Mouse (Mus musculus) hindbrain, embryonic 16.5 days (tissue): Measurements from ENCODE around the gene Dip2a. TPM values are rescaled to one million over a fixed set of nuclear protein-coding genes. Genes with fewer than 3 reads are reported as not detected.
A peak's percentile ranks its signal among the peaks of the same experiment; 100 is the strongest.

ENCODE experiments used
- ATAC-seq: fragments of 200-750 bp; cut with Nextera tagmentation; 2 replicates; pipeline ENCODE4 v1.8.0; 2017; ENCODE audit warnings: moderate TSS enrichment, moderate library complexity
- H3K27ac ChIP-seq: fragments of 300-500 bp; sonication (generic); 2 replicates; pipeline ENCODE4 v1.5.1; 2014; ENCODE audit warnings: low read depth, mild to moderate bottlenecking, control low read depth, low read length, moderate library complexity
- H3K27me3 ChIP-seq: fragments of 300-500 bp; sonication (generic); replicated peaks from 2 replicates; pipeline ENCODE4 v1.6.1; 2014; ENCODE audit warnings: low read length; ENCODE audit not compliant: control insufficient read depth, insufficient read depth
- H3K36me3 ChIP-seq: fragments of 300-500 bp; sonication (generic); 2 replicates; pipeline ENCODE4 v1.6.1; 2014; ENCODE audit warnings: mild to moderate bottlenecking, low read length, moderate library complexity, mixed read lengths; ENCODE audit not compliant: control insufficient read depth, insufficient read depth
- H3K4me1 ChIP-seq: fragments of 300-500 bp; sonication (generic); 2 replicates; pipeline ENCODE4 v1.6.1; 2014; ENCODE audit warnings: low read depth, low read length; ENCODE audit not compliant: control insufficient read depth, insufficient read depth
- H3K4me2 ChIP-seq: fragments of 300-500 bp; sonication (generic); 2 replicates; pipeline ENCODE4 v1.6.1; 2014; ENCODE audit warnings: mild to moderate bottlenecking, low read length, control low read depth, moderate library complexity
- H3K4me3 ChIP-seq: fragments of 300-500 bp; sonication (generic); 2 replicates; pipeline ENCODE4 v1.5.1; 2014; ENCODE audit warnings: mild to moderate bottlenecking, low read length, control low read depth, moderate library complexity
- H3K9ac ChIP-seq: fragments of 300-500 bp; sonication (generic); 2 replicates; pipeline ENCODE4 v1.6.1; 2014; ENCODE audit warnings: low read depth, mild to moderate bottlenecking, control low read depth, low read length, moderate library complexity
- H3K9me3 ChIP-seq: fragments of 300-500 bp; sonication (generic); 2 replicates; pipeline ENCODE4 v1.6.1; 2014; ENCODE audit warnings: mild to moderate bottlenecking, low read length, moderate library complexity; ENCODE audit not compliant: control insufficient read depth
- WGBS: fragments of 180-500 bp; shearing (Covaris S2); extraction: QIAGEN DNeasy Blood & Tissue Kit; methylation state at CpG from one replicate; pipeline ENCODE4 v1.1.7; 2014; 5-methylcytosine and 5-hydroxymethylcytosine counted together
- polyA plus RNA-seq: library from polyadenylated mRNA; unstranded; fragments of >200 nt; fragmentation: Nextera tagmentation; extraction: Ambion mirVana; gene quantifications from 2 replicates; pipeline ENCODE4 v1.2.1, GENCODE M21; 2015

Dip2a gene
- polyA plus RNA-seq, 1 experiment from 2014 or later = 18.0 TPM

- 90% methylated on average over 5 of the region's 5 CpGs for WGBS
- ATAC-seq = no peak
- Histone ChIP-seq H3K4me3 (no peak overlapping the region), H3K9ac (no peak overlapping the region), H3K36me3 (peaks cover 47% of the 10 kb centered on the region), H3K27me3 (no peaks in the 10 kb centered on the region), H3K9me3 (no peaks in the 10 kb centered on the region), H3K27ac (no peak overlapping the region), H3K4me1 (no peaks in the 10 kb centered on the region), H3K4me2 (no peak overlapping the region)
Measured at GRCm38 (mm10) chr10:76289052-76289451, 56.0 kb downstream of the Dip2a start.

- 79% methylated on average over 11 of the region's 11 CpGs for WGBS
- H3K4me3 ChIP-seq = no peak overlapping the region
- H3K27ac ChIP-seq = no peak overlapping the region
- no peak for ATAC-seq
- H3K27me3 ChIP-seq = no peaks in the 10 kb centered on the region
- no peaks in the 10 kb centered on the region for H3K4me1 ChIP-seq
- H3K4me2 ChIP-seq = no peak overlapping the region
- H3K9me3 ChIP-seq = no peaks in the 10 kb centered on the region
- H3K36me3 ChIP-seq = peaks cover 47% of the 10 kb centered on the region
- H3K9ac ChIP-seq = no peak overlapping the region
Measured at GRCm38 (mm10) chr10:76288268-76288993, 56.7 kb downstream of the Dip2a start.

GRCm38 (mm10) chr10:76278541-76279097, 66.5 kb downstream of the Dip2a start:
- no peak overlapping the region for H3K27ac ChIP-seq
- H3K36me3 ChIP-seq = peaks cover 52% of the 10 kb centered on the region
- H3K4me1 ChIP-seq = no peaks in the 10 kb centered on the region
- 76% methylated on average over 5 of the region's 5 CpGs for WGBS
- ATAC-seq = no peak
- H3K9me3 ChIP-seq = no peaks in the 10 kb centered on the region
- no peak overlapping the region for H3K4me2 ChIP-seq
- H3K9ac ChIP-seq = no peak overlapping the region
- no peak overlapping the region for H3K4me3 ChIP-seq
- no peaks in the 10 kb centered on the region for H3K27me3 ChIP-seq

- Histone ChIP-seq H3K4me3 (no peak overlapping the region), H3K36me3 (peaks cover 60% of the 10 kb centered on the region), H3K27ac (no peak overlapping the region), H3K9me3 (no peaks in the 10 kb centered on the region), H3K9ac (no peak overlapping the region), H3K4me1 (no peaks in the 10 kb centered on the region), H3K27me3 (no peaks in the 10 kb centered on the region), H3K4me2 (no peak overlapping the region)
- WGBS = 79% methylated on average over 10 of the region's 10 CpGs
- ATAC-seq = no peak
Measured at GRCm38 (mm10) chr10:76275256-76275655, 69.8 kb downstream of the Dip2a start.

- 57% methylated on average over 8 of the region's 8 CpGs for WGBS
- H3K27ac ChIP-seq = no peak overlapping the region
- no peaks in the 10 kb centered on the region for H3K4me1 ChIP-seq
- no peak overlapping the region for H3K4me3 ChIP-seq
- ATAC-seq = no peak
- H3K4me2 ChIP-seq = no peak overlapping the region
- H3K9me3 ChIP-seq = no peaks in the 10 kb centered on the region
- H3K36me3 ChIP-seq = peaks cover 55% of the 10 kb centered on the region
- no peak overlapping the region for H3K9ac ChIP-seq
- no peaks in the 10 kb centered on the region for H3K27me3 ChIP-seq
Measured at GRCm38 (mm10) chr10:76271238-76271637, 73.9 kb downstream of the Dip2a start.

- Histone ChIP-seq H3K4me1 (no peaks in the 10 kb centered on the region), H3K9me3 (no peaks in the 10 kb centered on the region), H3K27me3 (no peaks in the 10 kb centered on the region), H3K27ac (no peak overlapping the region), H3K4me3 (no peak overlapping the region), H3K9ac (no peak overlapping the region), H3K36me3 (peaks cover 11% of the 10 kb centered on the region), H3K4me2 (no peak overlapping the region)
- ATAC-seq = no peak
- WGBS = 65% methylated on average over 4 of the region's 4 CpGs
Measured at GRCm38 (mm10) chr10:76262431-76262830, 82.7 kb downstream of the Dip2a start.

GRCm38 (mm10) chr10:76261447-76261846, 83.6 kb downstream of the Dip2a start:
- WGBS = 76% methylated on average over 3 of the region's 3 CpGs
- Histone ChIP-seq H3K9ac (no peak overlapping the region), H3K36me3 (peaks cover 8% of the 10 kb centered on the region), H3K4me2 (no peak overlapping the region), H3K9me3 (no peaks in the 10 kb centered on the region), H3K27me3 (no peaks in the 10 kb centered on the region), H3K4me3 (no peak overlapping the region), H3K4me1 (no peaks in the 10 kb centered on the region), H3K27ac (no peak overlapping the region)
- ATAC-seq = no peak

- H3K36me3 ChIP-seq = peaks cover 3% of the 10 kb centered on the region
- no peaks in the 10 kb centered on the region for H3K27me3 ChIP-seq
- H3K4me1 ChIP-seq = no peaks in the 10 kb centered on the region
- WGBS = 55% methylated on average over 11 of the region's 11 CpGs
- H3K27ac ChIP-seq = no peak overlapping the region
- H3K9ac ChIP-seq = no peak overlapping the region
- peak; percentile 43; the same call in 1 of the 2 replicates for ATAC-seq
- H3K9me3 ChIP-seq = no peaks in the 10 kb centered on the region
- H3K4me2 ChIP-seq = no peak overlapping the region
- H3K4me3 ChIP-seq = no peak overlapping the region
Measured at GRCm38 (mm10) chr10:76260358-76261059, 84.6 kb downstream of the Dip2a start.

GRCm38 (mm10) chr10:76259566-76260232, 85.4 kb downstream of the Dip2a start:
- Histone ChIP-seq H3K9ac (no peak overlapping the region), H3K36me3 (peaks cover 2% of the 10 kb centered on the region), H3K4me1 (no peaks in the 10 kb centered on the region), H3K27ac (no peak overlapping the region), H3K4me2 (no peak overlapping the region), H3K4me3 (no peak overlapping the region), H3K27me3 (no peaks in the 10 kb centered on the region), H3K9me3 (no peaks in the 10 kb centered on the region)
- 66% methylated on average over 18 of the region's 18 CpGs for WGBS
- no peak for ATAC-seq
